Mouse (Mus musculus): ENCODE measurements around the gene Fam161a.

The Fam161a gene

DNA sequence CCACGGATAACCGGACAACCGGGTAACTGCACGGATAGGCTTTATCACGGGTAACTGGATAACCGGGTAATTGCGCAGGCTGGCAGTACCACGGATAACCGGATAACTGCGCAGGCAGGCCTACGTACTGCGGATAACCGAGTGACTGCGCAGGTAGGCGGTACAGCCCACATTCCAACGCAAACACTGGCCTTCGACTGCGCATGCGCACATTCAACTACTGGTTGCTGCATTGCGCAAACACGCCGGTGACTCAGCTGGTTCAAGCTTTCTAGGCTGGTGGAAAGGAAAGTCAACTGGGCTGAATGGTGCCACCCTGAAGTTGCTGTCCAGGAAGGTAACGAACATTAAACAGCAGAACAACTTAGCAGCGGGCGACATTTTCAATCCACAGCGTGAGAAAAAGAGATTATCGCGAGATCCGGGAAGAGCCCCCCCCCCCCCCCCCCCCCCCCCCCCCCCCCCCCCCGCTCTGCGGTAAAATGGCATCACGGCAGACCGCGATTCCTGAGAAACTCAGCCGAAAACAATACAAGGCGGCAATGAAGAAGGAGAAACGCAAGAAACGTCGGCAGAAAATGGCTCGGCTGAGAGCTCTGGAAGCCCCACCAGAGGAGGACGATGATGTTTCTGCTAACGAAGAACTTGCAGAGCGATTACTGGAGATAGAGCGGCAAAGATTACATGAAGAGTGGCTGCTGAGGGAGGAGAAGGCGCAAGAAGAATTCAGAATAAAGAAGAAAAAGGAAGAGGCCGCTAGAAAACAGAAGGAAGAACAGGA lies 34.4 kb upstream of the Fam161a start:
- H3K4me1 ChIP-seq (replicated peaks; ENCODE audit: low read depth, low read length): peaks cover 31% of the 10 kb centered on the region
- H3K4me3 ChIP-seq (replicated peaks; ENCODE audit: low read length): peak overlapping the region; percentile 84
- H3K36me3 ChIP-seq (ENCODE audit: insufficient read depth, low read length): peaks cover 43% of the 10 kb centered on the region
- no peaks in the 10 kb centered on the region for H3K27me3 ChIP-seq (ENCODE audit: insufficient read depth, low read length)
- peaks cover 89% of the 10 kb centered on the region for H3K9me3 ChIP-seq (ENCODE audit: low read length)
- no peak for TF ChIP-seq POU5F1 (IDR thresholded peaks at IDR 0.05; ENCODE audit: borderline replicate concordance, low read length)
- no peak for TF ChIP-seq NANOG (IDR thresholded peaks at IDR 0.05; ENCODE audit: borderline replicate concordance, low read length)
- no peak for TF ChIP-seq CTCF (conservative IDR thresholded peaks at IDR 0.05; ENCODE audit: low read length)

DNA sequence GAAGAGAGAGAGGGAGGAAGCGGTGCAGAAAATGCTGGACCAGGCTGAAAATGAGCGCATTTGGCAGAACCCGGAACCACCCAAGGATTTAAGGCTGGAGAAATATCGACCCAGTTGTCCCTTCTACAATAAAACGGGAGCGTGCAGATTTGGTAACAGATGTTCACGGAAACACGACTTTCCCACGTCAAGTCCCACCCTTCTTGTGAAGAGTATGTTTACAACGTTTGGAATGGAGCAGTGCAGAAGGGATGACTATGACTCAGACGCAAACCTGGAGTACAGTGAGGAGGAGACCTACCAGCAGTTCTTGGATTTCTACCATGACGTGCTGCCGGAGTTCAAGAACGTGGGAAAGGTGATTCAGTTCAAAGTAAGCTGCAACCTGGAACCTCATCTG lies 33.7 kb upstream of the Fam161a start:
- Histone ChIP-seq H3K4me3 (replicated peaks; ENCODE audit: low read length) (peak overlapping the region; percentile 84), H3K9me3 (ENCODE audit: low read length) (peaks cover 86% of the 10 kb centered on the region)
- TF ChIP-seq POU5F1 (IDR thresholded peaks at IDR 0.05; ENCODE audit: borderline replicate concordance, low read length): no peak
- no peak for TF ChIP-seq NANOG (IDR thresholded peaks at IDR 0.05; ENCODE audit: borderline replicate concordance, low read length)
- TF ChIP-seq CTCF (conservative IDR thresholded peaks at IDR 0.05; ENCODE audit: low read length): no peak

DNA sequence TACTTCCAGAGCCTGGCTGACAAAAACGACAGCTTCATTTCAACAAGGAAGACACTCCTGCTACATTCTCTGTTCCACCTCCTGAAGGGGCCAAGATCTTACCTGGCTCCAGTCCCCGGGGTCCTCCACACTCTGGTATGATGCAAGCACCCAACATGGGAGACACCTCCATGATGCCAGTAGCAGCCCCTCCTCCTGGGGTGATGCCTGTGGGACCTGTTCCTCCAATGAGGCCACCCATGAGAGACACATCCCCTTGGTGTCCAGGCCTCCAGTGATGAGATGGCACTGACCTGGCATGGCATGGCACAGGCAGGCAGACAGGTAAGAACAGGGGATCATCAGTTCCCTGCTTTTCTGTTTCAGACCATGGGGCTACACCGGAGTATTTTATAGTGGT lies 29.1 kb upstream of the Fam161a start:
- no peaks in the 10 kb centered on the region for H3K27me3 ChIP-seq (ENCODE audit: insufficient read depth, low read length)
- peaks cover 59% of the 10 kb centered on the region for H3K4me1 ChIP-seq (replicated peaks; ENCODE audit: low read depth, low read length)
- peaks cover 61% of the 10 kb centered on the region for H3K36me3 ChIP-seq (ENCODE audit: insufficient read depth, low read length)
- H3K4me3 ChIP-seq (replicated peaks; ENCODE audit: low read length): no peak overlapping the region
- peaks cover 43% of the 10 kb centered on the region for H3K9me3 ChIP-seq (ENCODE audit: low read length)
- no peak for TF ChIP-seq POU5F1 (IDR thresholded peaks at IDR 0.05; ENCODE audit: borderline replicate concordance, low read length)
- no peak for TF ChIP-seq CTCF (conservative IDR thresholded peaks at IDR 0.05; ENCODE audit: low read length)
- no peak for TF ChIP-seq NANOG (IDR thresholded peaks at IDR 0.05; ENCODE audit: borderline replicate concordance, low read length)

More for the DNA sequence above, 33.7 kb upstream of the Fam161a start:
- Histone ChIP-seq H3K36me3 (ENCODE audit: insufficient read depth, low read length) (peaks cover 48% of the 10 kb centered on the region), H3K27me3 (ENCODE audit: insufficient read depth, low read length) (no peaks in the 10 kb centered on the region), H3K4me1 (replicated peaks; ENCODE audit: low read depth, low read length) (peaks cover 37% of the 10 kb centered on the region)

DNA sequence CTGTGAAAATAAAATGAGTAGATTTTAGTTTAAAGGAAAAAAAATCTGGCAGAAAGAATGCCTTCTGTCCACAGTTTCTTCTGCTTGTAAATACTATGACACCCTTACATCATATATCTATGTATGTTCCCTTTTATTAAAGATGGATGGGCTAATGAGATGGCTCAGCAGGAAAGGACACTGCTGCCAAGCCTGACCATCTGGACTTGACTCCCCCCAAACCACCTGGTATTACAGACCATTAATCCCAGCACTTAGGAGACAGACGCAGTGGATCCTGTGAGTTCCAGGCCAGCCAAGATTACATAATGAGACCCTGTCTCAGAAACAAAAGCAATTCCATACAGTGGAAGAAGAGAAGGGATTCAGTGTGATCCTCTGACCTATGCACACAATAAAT lies 28.6 kb upstream of the Fam161a start:
- no peak for TF ChIP-seq POU5F1 (IDR thresholded peaks at IDR 0.05; ENCODE audit: borderline replicate concordance, low read length)
- TF ChIP-seq NANOG (IDR thresholded peaks at IDR 0.05; ENCODE audit: borderline replicate concordance, low read length): no peak
- TF ChIP-seq CTCF (conservative IDR thresholded peaks at IDR 0.05; ENCODE audit: low read length): no peak
- H3K4me1 ChIP-seq (replicated peaks; ENCODE audit: low read depth, low read length): peaks cover 59% of the 10 kb centered on the region
- H3K4me3 ChIP-seq (replicated peaks; ENCODE audit: low read length): no peak overlapping the region
- H3K36me3 ChIP-seq (ENCODE audit: insufficient read depth, low read length): peaks cover 59% of the 10 kb centered on the region
- no peaks in the 10 kb centered on the region for H3K27me3 ChIP-seq (ENCODE audit: insufficient read depth, low read length)
- peaks cover 38% of the 10 kb centered on the region for H3K9me3 ChIP-seq (ENCODE audit: low read length)

DNA sequence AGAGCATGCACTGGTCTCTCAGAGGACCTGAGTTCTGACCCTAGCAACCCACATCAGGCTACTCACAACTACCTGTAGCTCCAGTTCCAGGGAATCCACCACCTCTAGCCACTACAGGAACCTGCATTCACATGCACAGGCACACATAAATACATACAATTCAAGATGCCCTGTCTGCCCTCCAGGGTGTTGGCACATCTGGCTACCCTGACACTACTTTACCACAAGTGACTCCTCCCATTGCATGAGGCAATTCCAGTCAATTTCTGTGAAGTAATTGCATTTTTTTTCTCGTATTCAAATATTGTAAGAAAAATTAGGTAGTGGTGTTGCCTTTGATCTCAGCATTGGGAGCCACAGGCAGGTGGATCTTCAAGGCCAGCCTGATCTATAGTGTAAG lies 28.1 kb upstream of the Fam161a start:
- Histone ChIP-seq H3K4me3 (replicated peaks; ENCODE audit: low read length) (no peak overlapping the region), H3K4me1 (replicated peaks; ENCODE audit: low read depth, low read length) (peaks cover 54% of the 10 kb centered on the region), H3K36me3 (ENCODE audit: insufficient read depth, low read length) (peaks cover 54% of the 10 kb centered on the region), H3K9me3 (ENCODE audit: low read length) (peaks cover 33% of the 10 kb centered on the region), H3K27me3 (ENCODE audit: insufficient read depth, low read length) (no peaks in the 10 kb centered on the region)
- TF ChIP-seq CTCF (conservative IDR thresholded peaks at IDR 0.05; ENCODE audit: low read length): no peak
- TF ChIP-seq NANOG (IDR thresholded peaks at IDR 0.05; ENCODE audit: borderline replicate concordance, low read length): no peak
- TF ChIP-seq POU5F1 (IDR thresholded peaks at IDR 0.05; ENCODE audit: borderline replicate concordance, low read length): no peak

DNA sequence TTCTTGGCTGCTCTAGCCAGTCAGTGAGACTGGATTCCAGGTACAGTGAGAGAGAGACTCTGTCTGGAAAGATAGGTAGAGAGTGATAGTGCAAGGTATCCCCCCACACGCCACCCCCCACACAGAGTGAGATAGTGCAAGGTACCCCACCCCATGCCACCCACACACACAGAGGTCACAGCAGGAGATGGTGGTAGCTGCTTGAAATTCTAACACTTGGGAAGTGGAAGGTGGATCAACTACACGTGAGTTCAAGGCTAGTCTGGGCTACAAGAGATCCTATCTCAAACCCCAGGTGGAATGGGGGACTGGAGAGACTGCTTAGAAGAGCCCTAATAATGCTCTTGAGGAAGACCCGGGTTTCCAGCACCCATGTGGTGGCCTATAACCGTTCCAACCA lies 26.3 kb upstream of the Fam161a start:
- peak overlapping the region; percentile 93 for H3K4me3 ChIP-seq (replicated peaks; ENCODE audit: low read length)

DNA sequence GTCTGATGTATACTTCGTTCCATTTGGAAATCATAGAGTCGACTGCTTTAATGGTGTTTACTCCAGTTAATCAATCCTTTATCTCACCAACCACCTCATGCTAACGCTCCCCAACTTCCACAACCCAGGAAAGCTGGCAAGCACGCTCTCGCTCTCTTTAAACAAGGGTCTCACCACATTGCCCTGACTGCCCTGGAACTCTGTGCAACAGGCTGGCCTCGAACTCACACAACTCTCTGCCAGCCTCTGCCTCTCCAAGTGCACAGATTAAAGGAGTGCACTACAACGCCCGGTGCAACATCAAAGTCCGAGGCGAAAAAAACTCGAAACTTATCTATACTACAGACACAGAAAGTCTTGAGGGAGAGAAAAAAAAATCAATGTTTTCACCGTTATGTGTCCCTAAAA lies 25.8 kb upstream of the Fam161a start:
- H3K27me3 ChIP-seq (ENCODE audit: insufficient read depth, low read length): no peaks in the 10 kb centered on the region
- peaks cover 34% of the 10 kb centered on the region for H3K36me3 ChIP-seq (ENCODE audit: insufficient read depth, low read length)
- H3K4me1 ChIP-seq (replicated peaks; ENCODE audit: low read depth, low read length): peaks cover 37% of the 10 kb centered on the region
- peak overlapping the region; percentile 93 for H3K4me3 ChIP-seq (replicated peaks; ENCODE audit: low read length)
- H3K9me3 ChIP-seq (ENCODE audit: low read length): peaks cover 13% of the 10 kb centered on the region; the same call in 1 of the 2 replicates
- TF ChIP-seq CTCF (conservative IDR thresholded peaks at IDR 0.05; ENCODE audit: low read length) (no peak), POU5F1 (IDR thresholded peaks at IDR 0.05; ENCODE audit: borderline replicate concordance, low read length) (no peak), NANOG (IDR thresholded peaks at IDR 0.05; ENCODE audit: borderline replicate concordance, low read length) (no peak)

More for the DNA sequence above, 26.3 kb upstream of the Fam161a start:
- TF ChIP-seq CTCF (conservative IDR thresholded peaks at IDR 0.05; ENCODE audit: low read length) (no peak), NANOG (IDR thresholded peaks at IDR 0.05; ENCODE audit: borderline replicate concordance, low read length) (no peak), POU5F1 (IDR thresholded peaks at IDR 0.05; ENCODE audit: borderline replicate concordance, low read length) (no peak)
- Histone ChIP-seq H3K4me1 (replicated peaks; ENCODE audit: low read depth, low read length) (peaks cover 40% of the 10 kb centered on the region), H3K9me3 (ENCODE audit: low read length) (peaks cover 18% of the 10 kb centered on the region), H3K36me3 (ENCODE audit: insufficient read depth, low read length) (peaks cover 39% of the 10 kb centered on the region), H3K27me3 (ENCODE audit: insufficient read depth, low read length) (no peaks in the 10 kb centered on the region)

DNA sequence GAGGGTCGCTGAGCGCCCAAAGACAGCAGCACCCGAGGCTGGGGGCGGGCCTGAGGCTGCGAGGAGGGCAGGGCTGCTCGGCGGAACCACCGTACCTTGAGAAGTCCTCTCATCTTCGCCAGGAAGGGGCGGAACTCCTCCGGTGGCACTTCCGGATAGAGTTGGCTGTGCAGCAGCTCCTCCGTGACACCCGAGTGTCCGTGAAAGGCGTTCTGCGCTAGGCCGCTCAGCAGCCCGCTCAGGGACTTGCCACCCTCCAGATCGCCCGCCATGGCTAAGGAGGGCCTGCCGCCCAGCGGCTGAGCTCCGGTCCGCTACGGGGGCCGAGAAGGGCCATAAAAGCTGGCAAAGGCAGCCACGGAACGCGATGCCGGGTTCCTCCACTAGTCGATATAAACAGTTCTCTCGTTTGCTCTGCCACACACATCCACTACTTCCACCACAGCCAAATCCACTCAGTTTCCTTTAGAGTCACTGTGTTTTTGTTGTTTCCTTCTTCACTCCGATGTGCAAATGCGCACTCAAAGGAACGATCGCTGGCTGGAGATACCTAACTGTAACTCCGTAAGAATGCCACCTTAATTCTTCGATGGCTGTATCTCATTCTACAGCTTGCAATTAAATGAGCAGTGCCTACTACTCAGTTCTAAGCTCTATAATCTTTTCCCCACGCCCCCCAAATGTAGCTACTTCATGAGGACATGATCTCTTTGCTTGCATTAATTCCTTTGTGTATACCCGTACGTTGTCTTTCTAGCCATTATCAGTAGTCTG lies 25.2 kb upstream of the Fam161a start, which contains the start of the genes Gm28048 and Commd1:
TSS of gene Gm28048 (minus strand) at position 107 of the 774 bp plus-strand sequence.
TSS of gene Commd1 (minus strand) at position 399 of the 774 bp plus-strand sequence.
- TF ChIP-seq NANOG (IDR thresholded peaks at IDR 0.05; ENCODE audit: borderline replicate concordance, low read length): no peak
- TF ChIP-seq POU5F1 (IDR thresholded peaks at IDR 0.05; ENCODE audit: borderline replicate concordance, low read length): no peak
- TF ChIP-seq CTCF (conservative IDR thresholded peaks at IDR 0.05; ENCODE audit: low read length): peak; percentile 25
- peak within 1 kb of the TSS; percentile 93 for H3K4me3 ChIP-seq (replicated peaks; ENCODE audit: low read length)
- H3K36me3 ChIP-seq (ENCODE audit: insufficient read depth, low read length): peaks cover 27% of the 10 kb centered on the region
- H3K9me3 ChIP-seq (ENCODE audit: low read length): peaks cover 9% of the 10 kb centered on the region; the same call in 1 of the 2 replicates
- peaks cover 34% of the 10 kb centered on the region for H3K4me1 ChIP-seq (replicated peaks; ENCODE audit: low read depth, low read length)
- H3K27me3 ChIP-seq (ENCODE audit: insufficient read depth, low read length): no peaks in the 10 kb centered on the region

All from E14TG2a.4 (cell line).